Mouse (Mus musculus) limb, embryonic 14.5 days (tissue): Measurements from ENCODE around the gene Lrrc75b. TPM values are rescaled to one million over a fixed set of nuclear protein-coding genes. Genes with fewer than 3 reads are reported as not detected.

Source experiments
- ATAC-seq: fragments of 200-750 bp; cut with Nextera tagmentation; 2 replicates; pipeline ENCODE4 v1.8.0; 2017; ENCODE audit warnings: low read depth, moderate number of reproducible peaks, moderate TSS enrichment; ENCODE audit not compliant: low FRiP score
- DNase-seq: peaks from one replicate; pipeline ENCODE4 v3.0.0-alpha.2; 2015; ENCODE audit warnings: low spot score
- H3K27ac ChIP-seq: fragments of 300-500 bp; sonication (generic); replicated peaks from 2 replicates; pipeline ENCODE4 v1.5.1; 2014; ENCODE audit warnings: low read depth, mild to moderate bottlenecking, low read length, moderate library complexity, mixed read lengths
- H3K27me3 ChIP-seq: fragments of 300-500 bp; sonication (generic); 2 replicates; pipeline ENCODE4 v1.6.1; 2014; ENCODE audit warnings: low read length, mixed read lengths; ENCODE audit not compliant: control insufficient read depth, insufficient read depth
- H3K36me3 ChIP-seq: fragments of 300-500 bp; sonication (generic); 2 replicates; pipeline ENCODE4 v1.6.1; 2014; ENCODE audit warnings: mild to moderate bottlenecking, low read length, moderate library complexity, mixed read lengths; ENCODE audit not compliant: control insufficient read depth, insufficient read depth
- H3K4me1 ChIP-seq: fragments of 300-500 bp; sonication (generic); 2 replicates; pipeline ENCODE4 v1.6.1; 2014; ENCODE audit warnings: antibody characterized with exemption, low read length, mixed read lengths; ENCODE audit not compliant: control insufficient read depth, insufficient read depth
- H3K4me2 ChIP-seq: fragments of 300-500 bp; sonication (generic); replicated peaks from 2 replicates; pipeline ENCODE4 v1.6.1; 2014; ENCODE audit warnings: low read depth, mild to moderate bottlenecking, low read length, moderate library complexity; ENCODE audit not compliant: severe bottlenecking
- H3K4me3 ChIP-seq: fragments of 300-500 bp; sonication (generic); replicated peaks from 2 replicates; pipeline ENCODE4 v1.5.1; 2014; ENCODE audit warnings: low read length
- H3K9ac ChIP-seq: fragments of 300-500 bp; sonication (generic); 2 replicates; pipeline ENCODE4 v1.6.1; 2014; ENCODE audit warnings: mild to moderate bottlenecking, low read depth, low read length, moderate library complexity; ENCODE audit not compliant: severe bottlenecking
- H3K9me3 ChIP-seq: fragments of 300-500 bp; sonication (generic); 2 replicates; pipeline ENCODE4 v1.6.1; 2016; ENCODE audit warnings: low read length; ENCODE audit not compliant: control insufficient read depth
- POLR2A ChIP-seq: fragments of 200-500 bp; IDR thresholded peaks from 2 replicates; pipeline ENCODE4 v1.8.0; 2012; ENCODE audit warnings: inconsistent platforms, mild to moderate bottlenecking, moderate library complexity, borderline replicate concordance; ENCODE audit not compliant: insufficient read depth, insufficient read length; ENCODE audit errors: extremely low read depth
- WGBS: fragments of 180-500 bp; shearing (Covaris S2); extraction: QIAGEN DNeasy Blood & Tissue Kit; methylation state at CpG from one replicate; pipeline ENCODE4 v1.1.7; 2014; 5-methylcytosine and 5-hydroxymethylcytosine counted together
- polyA plus RNA-seq, 2 experiments: library from polyadenylated mRNA; depleted of rRNA in 1 of 2; stranded (reverse) in 1 of 2; unstranded in 1 of 2; fragments of >200 nt; fragmentation: Nextera tagmentation in 1 of 2; extraction: Ambion mirVana in 1 of 2; gene quantifications; 2 replicates each; pipeline versions ENCODE4 v1.2.1 to v1.2.3; 2012 to 2014

Lrrc75b gene
- polyA plus RNA-seq, 2 experiments = 2.5 to 3.2 TPM

DNA sequence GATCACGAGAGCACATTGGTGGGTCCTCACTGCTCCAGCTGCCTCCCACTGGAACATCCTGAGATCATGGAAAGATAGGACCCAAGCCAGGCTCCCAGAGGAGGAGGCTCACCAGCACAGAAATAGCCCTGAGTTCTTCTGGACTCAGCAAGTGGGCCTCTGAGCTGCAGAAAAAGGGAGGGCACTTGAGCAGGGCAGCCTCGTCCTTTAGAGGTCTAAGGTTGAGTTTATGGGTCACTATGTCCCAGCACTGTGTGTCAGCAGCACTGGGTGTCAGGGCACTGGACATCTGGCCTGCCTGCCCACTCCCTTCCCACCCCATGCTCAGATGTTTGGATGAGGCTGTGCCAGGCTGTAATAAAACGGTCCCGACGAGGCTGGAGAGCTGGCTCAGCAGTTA, 28.2 kb upstream of the Lrrc75b start:
- Histone ChIP-seq H3K36me3 (no peaks in the 10 kb centered on the region), H3K27ac (no peak overlapping the region), H3K4me2 (no peak overlapping the region), H3K9ac (no peak overlapping the region), H3K9me3 (no peaks in the 10 kb centered on the region), H3K4me1 (peaks cover 18% of the 10 kb centered on the region), H3K4me3 (no peak overlapping the region), H3K27me3 (no peaks in the 10 kb centered on the region)
- no peak for TF ChIP-seq POLR2A
- ATAC-seq (no peak), DNase-seq (no peak)
- WGBS = 34% methylated on average over 5 of the region's 5 CpGs

DNA sequence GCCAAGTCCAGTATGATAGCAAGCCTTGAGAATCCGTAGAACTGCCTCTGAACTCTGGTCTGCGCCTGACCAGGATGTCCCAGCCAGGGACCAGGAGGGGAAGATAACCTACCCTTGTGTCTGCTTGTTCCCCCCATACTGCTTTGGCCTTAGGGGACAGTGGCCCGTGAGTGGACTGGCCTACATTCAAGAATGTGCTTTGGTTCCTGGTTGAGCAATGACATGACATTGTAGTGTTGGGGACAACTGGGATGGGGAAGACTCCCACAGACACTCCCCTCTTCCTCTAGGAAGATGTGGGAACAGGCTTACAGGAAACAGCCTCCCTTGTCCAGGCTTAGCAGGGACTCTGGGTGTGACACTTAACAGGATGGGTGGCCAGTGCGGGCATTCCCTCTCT, 27.7 kb upstream of the Lrrc75b start:
- Histone ChIP-seq H3K27me3 (no peaks in the 10 kb centered on the region), H3K4me2 (no peak overlapping the region), H3K9me3 (no peaks in the 10 kb centered on the region), H3K9ac (no peak overlapping the region), H3K4me3 (no peak overlapping the region), H3K36me3 (no peaks in the 10 kb centered on the region), H3K4me1 (peaks cover 18% of the 10 kb centered on the region), H3K27ac (no peak overlapping the region)
- WGBS = 89% methylated on average over 4 of the region's 4 CpGs
- no peak for TF ChIP-seq POLR2A
- no peak for DNase-seq
- ATAC-seq = no peak

DNA sequence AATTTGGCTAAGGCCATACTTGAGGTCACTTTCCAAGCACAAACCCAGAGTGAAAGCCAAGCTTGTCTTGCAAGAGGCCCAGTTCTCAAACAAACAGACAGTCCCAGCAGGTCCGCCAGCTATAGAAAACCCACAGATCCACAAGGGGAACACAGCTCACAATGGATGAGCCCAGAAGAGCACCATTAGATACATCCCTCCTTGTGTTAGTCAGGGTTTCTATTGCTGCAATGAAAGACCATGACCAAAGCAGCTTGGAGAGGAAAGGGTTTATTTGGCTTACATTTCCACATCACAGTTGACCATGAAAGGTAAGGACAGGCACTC, 26.4 kb upstream of the Lrrc75b start:
- no peaks in the 10 kb centered on the region for H3K9me3 ChIP-seq
- no peak for TF ChIP-seq POLR2A
- DNase-seq (no peak), ATAC-seq (no peak)
- no peak overlapping the region for H3K4me3 ChIP-seq
- H3K27me3 ChIP-seq = no peaks in the 10 kb centered on the region
- no peak overlapping the region for H3K27ac ChIP-seq
- H3K4me1 ChIP-seq = peaks cover 10% of the 10 kb centered on the region
- no peaks in the 10 kb centered on the region for H3K36me3 ChIP-seq
- H3K4me2 ChIP-seq = no peak overlapping the region
- no peak overlapping the region for H3K9ac ChIP-seq
- 71% methylated on average over 1 of the region's 1 CpGs for WGBS

DNA sequence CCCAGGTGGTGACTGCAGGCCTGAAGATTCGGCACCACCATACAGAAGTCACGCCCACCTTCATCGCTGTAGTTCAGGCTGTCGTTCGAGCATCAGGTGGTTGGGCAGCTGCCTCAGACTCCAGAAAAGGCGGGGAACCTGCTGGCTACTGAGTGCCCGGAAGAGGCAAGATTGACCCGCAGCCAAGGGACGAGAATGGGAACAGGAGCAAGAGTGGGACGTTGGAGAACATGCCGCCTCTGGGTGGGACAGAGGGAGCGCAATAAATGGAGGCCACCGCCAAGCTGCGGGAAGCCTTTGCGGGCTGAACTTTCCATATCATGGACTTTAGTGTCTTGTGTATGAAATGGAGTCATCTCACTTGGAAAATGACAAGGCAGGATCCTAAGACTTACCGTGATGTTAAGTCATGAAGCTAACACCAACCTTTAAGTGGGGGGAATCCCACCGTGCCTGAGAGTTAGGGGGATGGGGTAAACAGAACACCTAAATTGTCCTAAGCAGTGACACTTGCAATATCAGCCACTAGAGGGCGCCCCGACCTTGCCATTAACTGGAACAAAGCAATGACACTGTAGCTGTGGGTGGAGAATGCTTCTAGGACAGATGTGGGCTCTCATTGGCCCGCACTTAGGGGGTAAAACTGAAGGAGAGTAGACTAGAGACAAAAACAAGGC, 25.9 kb upstream of the Lrrc75b start:
- Histone ChIP-seq H3K9me3 (no peaks in the 10 kb centered on the region), H3K4me1 (peaks cover 9% of the 10 kb centered on the region), H3K4me3 (peak overlapping the region; percentile 20), H3K36me3 (no peaks in the 10 kb centered on the region), H3K27me3 (no peaks in the 10 kb centered on the region), H3K27ac (no peak overlapping the region), H3K4me2 (peak overlapping the region; percentile 48), H3K9ac (peak overlapping the region; percentile 45; the same call in 1 of the 2 replicates)
- ATAC-seq (peak; percentile 82), DNase-seq (peak; percentile 93)
- TF ChIP-seq POLR2A = 0 out of 2 replicates have a peak, but pooled peaks have one; percentile 15
- WGBS = 17% methylated on average over 20 of the region's 20 CpGs

DNA sequence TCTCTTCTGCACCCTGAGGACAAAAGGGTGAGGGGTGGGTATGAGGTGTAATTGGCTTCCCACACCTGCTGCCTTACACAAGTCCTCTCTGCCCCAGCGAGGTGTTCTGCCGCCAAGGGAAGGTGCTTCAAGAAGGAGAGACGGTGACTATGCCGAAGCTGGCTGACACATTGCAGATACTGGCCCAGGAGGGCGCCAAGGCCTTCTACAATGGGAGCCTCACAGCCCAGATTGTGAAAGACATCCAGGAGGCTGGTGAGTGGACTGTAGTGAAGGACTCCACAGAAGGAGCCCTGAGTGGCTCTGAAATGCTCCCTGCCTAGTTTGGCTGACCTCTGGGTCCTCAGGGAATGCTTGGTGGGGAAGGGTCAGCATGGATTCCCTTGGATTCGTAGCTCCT, 19.0 kb upstream of the Lrrc75b start:
- Histone ChIP-seq H3K4me2 (no peak overlapping the region), H3K4me3 (no peak overlapping the region), H3K9me3 (no peaks in the 10 kb centered on the region), H3K9ac (no peak overlapping the region), H3K27me3 (no peaks in the 10 kb centered on the region), H3K4me1 (no peaks in the 10 kb centered on the region), H3K27ac (no peak overlapping the region), H3K36me3 (no peaks in the 10 kb centered on the region)
- ATAC-seq = no peak
- no peak for DNase-seq
- WGBS = 89% methylated on average over 6 of the region's 6 CpGs
- TF ChIP-seq POLR2A = no peak
